Mouse (Mus musculus) thymus, postnatal 14 days (tissue): ENCODE measurements around the gene Igsf9.

Experiments used
- DNase-seq: peaks from one replicate; pipeline ENCODE4 v3.0.0; 2021

Gene Igsf9

DNA sequence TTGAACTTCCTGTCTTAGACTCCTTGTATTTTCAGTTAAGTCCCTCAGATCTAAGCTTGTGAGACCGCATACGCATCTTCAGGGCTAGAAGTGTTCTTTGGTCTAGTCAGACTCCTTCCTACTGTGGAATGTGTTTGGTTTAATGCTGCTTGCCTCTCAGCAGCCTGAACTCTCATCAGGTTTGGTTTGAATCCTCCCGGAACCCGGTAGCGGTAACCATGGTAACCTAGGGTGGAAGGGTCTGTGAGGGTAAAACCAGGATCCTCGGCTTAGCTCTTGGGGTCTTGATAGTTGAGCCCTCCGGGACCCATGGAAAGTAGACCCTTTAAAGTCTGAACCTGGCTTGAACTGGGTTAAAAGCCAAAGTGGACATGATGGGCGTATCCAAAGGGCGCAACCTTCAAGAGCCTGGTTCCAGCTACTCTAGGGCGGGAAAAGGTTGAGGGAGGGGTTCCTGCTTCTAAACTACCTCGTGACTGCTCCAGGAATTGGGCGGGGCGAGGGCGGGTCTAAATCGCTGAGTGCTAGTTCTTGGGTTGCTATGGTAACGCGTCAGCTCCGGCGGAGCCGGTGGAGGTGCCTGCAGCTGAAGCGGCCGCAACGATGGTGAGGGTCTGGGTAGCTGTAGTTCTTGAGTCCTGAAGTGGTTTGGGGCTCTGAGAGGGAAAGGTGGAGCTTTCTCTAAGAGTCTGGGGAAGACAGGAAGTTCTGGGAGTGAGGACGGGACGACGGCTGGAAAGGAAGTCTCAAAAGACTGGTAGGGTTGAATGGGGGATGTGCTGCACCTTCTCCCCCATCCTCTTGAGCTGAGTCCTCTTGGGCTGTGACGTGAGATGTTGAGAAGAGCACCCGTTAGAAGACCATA lies 39.2 kb downstream of the Igsf9 start, which contains the start of gene Cfap45:
Gene Cfap45, plus strand, starts transcription at position 226 of the 865 bp plus-strand sequence.
- DNase-seq: peak; percentile 92

DNA sequence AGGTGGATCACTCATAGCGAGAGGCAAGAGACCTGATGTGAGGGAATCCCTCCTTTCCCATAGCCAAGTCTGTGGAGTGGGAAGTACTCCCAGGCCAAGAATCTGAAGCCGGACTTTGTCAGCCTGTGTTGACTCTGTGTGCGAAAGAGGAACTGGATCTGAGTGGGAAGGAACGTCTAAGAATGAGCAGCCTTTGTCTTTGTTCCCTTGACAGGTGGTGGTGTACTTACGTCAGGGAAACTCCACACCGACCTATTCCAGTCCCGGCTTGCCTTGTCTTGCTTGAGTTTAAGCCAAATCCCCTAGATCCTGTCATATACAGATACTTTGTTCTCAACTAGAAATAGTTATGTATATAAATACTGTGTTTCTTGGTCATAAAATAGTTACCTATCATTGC lies 40.9 kb downstream of the Igsf9 start:
- DNase-seq: no peak

DNA sequence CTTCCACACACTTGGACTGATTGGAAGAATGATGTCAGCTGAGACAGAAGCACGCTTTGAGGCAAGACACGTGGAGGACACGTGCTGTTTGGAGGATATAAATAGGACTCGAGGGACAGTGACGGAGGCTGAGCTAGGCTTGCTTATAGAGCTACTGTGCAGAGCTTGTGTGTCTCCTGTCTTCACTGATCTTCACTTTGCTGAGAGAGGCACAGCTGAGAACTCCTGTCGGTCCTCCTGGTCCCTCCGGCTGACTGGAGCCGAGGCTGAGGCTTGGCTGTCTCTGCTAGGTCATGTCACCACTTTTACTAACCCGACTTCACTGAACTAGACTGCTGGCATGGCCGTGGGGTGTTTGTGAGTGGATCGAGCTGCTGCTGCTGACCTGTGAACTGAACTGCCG lies 42.1 kb downstream of the Igsf9 start:
- DNase-seq: no peak

DNA sequence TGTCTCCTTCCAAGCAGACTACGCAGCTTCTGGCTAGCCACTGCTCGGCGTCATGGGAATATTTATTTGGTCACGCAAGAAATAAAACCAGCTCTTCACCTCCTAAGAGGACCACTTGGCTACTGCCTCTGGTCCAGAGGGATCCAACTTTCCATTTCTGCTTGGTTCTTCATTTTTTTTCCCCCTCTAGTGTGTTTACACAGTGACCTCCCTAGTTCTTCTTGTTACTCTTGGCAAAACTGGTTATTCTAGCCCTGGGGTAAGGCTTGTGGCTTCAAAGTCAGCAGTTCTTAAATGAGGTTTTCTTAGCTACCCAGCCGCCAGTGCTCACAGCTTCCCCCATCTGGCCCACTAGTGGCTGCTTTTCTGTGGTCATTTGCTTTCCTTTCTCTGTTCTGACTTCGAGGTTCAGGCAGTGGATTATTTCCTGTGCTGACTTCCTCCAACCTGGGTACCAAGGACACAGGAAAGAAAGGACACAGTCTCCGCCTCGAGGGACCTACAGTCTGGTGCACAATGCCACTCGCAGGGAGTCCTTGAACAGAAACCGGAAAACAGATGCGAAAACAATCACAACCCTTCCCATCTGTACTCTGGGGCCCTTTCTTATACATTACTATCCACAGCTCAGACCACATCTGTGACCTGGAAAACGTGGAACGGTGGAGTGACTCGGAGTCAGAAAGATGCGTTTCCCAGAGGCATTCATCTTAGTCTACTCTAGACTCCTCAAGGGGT lies 43.6 kb downstream of the Igsf9 start:
- peak; percentile 21 for DNase-seq

DNA sequence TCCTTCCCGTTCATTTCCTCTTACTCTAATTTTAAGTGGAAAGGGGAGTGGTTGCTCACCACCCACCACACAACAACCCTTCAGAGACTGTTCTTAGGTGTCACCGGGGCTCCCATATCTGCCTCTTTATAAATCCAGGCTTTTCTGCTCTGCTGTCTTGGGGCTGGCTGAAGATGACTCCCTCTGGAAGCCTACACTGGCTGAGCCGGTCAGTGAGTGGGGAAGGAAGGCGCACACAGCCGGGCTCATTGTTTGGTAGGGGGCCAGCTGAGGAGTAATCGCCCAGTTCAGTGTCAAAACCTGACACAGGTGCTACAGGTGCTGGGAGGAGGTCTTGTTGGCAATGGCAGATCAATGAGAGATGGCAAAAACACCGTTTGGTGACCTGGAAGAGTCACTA lies 44.4 kb downstream of the Igsf9 start:
- DNase-seq: no peak

DNA sequence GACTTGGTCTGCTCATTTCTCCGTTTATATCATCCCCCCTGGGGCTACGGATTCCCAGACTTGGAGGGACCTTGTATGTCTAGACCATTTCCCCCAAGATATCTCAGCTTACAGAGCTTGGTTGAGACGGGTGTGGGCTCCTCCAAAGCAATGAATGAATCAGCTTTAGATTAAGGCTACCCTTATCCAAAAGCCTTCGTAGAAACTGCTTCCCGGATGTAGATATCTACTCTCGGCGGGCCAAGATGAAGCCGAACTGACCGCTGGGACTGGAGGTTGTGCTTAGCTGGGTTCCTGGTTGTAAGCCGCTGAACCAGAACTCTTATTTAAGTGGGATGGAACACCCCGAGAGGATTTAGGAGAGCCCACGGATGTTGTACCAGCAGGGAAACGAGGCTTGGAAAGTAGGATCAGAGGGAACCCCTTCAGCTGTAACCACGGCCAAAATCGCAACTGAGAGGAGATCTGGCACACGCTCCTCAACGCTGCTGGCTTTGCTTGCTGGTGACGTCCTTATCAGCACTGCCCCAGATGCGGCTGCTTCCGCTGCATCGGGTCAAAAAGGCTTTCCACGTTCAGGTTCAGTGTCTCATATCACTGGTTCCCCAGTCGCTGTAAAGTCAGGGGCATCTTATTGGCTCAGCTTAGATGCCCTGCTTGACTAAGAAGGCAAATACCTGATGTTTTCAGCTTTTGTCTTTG lies 44.9 kb downstream of the Igsf9 start:
- DNase-seq: no peak

DNA sequence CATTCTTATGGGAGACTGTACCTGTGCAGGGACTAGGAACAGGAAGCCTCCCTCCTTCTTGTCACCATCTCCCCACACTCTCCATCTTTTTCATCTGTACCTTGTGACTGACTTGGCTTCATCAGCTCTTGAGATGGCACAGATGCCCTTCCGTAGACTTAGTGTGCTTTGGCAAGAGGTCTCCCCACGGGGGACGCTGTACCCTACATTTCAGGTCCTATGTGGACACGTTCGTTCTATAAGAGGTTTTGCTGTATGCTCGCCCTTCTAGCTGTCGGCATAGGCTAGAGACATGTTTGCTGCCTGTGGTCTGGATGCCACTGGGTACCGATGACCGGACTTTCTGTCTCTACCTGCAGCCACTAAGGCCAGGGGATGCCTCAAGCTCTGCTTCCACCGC lies 45.8 kb downstream of the Igsf9 start:
- no peak for DNase-seq

DNA sequence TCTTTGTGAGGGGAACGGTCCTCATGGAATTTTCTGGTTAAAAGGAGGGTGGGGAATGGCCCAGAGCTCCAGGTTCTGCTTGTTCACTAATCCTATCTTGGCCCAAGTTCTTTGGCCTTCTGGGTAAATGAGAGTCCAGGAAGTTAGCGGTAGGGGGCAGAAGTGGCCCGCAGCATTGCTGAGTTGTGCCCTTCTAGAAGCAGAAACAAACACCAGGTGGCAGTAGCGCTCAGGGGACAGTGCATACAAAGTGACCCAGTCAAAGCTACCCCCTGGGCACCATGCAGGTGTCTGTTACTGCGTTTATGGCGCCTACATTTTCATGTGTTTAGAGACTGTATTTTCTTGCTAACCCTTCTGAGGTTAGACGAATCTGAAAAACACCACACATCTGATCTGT lies 47.1 kb downstream of the Igsf9 start:
- DNase-seq: peak; percentile 89

DNA sequence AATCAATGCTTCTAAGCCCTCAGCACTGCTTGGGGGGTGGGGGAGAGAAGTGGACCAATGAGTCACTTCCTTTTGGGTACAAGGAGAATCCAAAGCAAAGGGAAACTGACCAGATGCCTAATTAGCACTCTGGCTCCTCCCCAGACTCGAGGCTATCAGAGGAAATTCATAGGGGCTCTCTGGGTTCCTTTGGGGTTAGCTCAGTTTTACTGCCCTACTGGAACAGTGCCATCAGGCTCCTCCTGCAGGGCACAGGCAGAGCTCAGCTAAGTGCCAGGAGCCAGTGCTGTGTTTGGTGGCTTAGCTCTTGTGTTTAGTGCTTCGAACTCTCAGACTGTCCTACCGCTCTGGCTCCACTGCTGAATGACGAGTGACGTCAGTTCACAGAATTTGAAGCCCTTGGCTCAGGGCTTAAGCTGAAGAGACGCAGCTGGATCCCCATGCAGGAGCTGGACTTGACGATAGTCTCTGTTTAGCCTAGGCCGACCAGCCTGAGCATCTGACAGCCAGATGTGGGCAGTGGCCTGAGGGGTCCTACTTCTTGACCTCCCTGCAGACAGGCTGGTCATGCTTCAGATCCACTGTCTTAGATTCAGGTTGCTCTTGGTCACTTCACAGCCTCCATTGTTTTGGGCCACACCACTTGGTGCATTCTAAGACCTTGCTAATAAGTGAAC lies 49.1 kb downstream of the Igsf9 start:
- no peak for DNase-seq

DNA sequence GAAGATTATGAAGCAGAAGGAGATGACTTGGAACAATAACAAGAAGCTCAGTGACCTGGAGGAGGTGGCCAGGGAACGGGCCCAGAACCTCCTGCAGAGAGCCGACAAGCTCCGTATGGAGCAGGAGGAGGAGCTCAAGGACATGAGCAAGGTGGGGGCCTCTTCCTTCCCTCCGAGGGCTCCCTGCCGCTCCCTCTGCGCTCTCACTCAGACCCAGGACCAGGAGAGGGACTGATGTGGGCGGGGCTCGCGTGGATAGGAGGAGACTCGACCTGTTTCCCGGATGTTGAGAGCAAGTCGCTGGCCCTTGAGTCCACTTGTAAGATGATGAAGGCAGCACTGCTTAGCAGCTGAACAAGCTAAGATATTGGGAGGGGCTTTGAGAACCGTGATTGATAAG lies 51.0 kb downstream of the Igsf9 start:
- DNase-seq: no peak

DNA sequence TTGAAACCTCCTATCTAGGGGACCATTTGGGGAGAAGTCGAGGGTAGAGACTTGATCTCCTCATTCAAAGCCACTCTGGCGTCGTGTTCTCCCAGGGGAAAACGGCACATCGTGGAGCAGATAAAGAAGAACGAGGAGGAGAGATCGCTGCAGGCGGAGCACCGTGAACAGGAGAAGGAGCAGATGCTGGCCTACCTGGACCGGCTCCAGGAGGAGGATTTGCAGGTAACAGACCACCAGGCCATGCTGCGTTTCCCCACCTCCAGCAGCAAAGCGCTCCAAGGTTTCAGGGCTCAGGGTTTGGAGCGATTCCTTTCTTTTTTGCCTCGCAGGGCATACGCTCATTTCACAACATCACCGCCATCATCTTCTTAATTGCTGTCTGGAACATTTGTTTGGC lies 53.5 kb downstream of the Igsf9 start:
- DNase-seq: no peak

DNA sequence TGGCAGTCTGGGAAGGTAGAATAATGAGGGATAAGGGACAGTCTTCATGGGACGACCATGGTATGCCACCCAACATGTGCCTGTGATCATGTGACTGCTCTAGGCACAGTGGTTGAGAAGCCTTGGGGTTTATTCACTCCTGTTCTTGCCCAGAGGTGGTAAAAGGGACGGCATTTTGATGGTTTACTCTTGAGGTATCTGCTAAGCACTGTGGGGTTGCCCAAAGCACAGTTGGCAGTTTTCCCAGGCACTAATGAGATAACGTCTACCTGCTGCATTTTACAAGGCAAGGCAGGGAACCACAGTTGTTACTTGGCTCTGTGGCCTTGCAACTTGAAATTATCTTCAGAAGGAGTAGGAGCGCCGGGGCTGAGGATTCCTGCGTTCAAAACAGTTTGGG lies 58.2 kb downstream of the Igsf9 start:
- no peak for DNase-seq

DNA sequence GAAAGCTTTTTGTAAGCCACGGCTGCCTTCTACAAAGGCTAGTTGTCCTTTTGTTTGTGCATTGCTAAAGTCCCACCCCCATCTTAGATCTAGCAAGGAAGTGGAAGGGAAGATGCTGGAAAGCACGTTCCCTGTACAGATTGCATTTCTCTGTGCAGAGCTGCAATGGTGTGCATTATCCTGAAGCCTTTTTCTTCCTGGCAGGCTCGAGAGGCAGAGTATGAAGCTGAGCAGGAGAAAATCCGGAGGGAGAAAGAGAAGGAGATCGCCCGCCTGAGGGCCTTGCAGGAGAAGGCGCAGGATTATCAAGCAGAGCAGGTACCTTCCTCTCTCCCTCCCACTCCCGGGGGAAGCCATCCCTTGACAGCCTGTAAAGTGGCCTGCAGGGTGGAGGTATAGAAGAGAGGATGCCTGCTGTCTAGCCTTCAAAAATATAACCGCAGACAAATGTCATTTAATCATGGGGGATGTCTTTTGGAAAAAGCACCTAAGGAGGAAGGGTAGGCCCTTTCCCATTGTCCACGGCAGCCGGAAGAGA lies 58.8 kb downstream of the Igsf9 start:
- DNase-seq: no peak

DNA sequence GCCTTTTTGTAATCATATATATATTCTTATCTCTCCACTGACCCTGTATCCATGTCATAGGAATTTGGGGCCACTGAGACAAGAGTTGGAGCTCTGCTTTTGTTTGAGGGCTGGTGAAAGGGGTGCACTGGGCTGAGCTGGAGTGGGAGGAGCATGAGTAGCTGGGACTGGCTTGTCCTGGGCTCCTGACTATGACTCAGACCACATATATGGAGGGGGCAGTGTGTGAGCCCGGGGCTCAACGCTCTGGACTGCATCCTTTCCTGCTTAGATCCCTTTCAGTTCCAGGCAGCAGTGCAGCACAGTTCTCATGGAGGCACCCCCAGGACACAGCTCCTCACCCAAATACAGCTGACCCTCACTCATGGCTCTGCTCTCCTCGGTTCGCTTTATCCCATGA lies 64.5 kb downstream of the Igsf9 start:
- no peak for DNase-seq
